Mouse (Mus musculus): ENCODE measurements around the gene Stk10. TPM values are rescaled to one million over a fixed set of nuclear protein-coding genes. Genes with fewer than 3 reads are reported as not detected.
"Not testable (repeated sequence)": the region's sequence is repeated elsewhere in the genome, so short reads cannot be mapped to it uniquely, and the experiment has no call there.

Gene Stk10
- total RNA-seq (2021): 10 to 100 TPM; 13.9 to 16.7 TPM

DNA sequence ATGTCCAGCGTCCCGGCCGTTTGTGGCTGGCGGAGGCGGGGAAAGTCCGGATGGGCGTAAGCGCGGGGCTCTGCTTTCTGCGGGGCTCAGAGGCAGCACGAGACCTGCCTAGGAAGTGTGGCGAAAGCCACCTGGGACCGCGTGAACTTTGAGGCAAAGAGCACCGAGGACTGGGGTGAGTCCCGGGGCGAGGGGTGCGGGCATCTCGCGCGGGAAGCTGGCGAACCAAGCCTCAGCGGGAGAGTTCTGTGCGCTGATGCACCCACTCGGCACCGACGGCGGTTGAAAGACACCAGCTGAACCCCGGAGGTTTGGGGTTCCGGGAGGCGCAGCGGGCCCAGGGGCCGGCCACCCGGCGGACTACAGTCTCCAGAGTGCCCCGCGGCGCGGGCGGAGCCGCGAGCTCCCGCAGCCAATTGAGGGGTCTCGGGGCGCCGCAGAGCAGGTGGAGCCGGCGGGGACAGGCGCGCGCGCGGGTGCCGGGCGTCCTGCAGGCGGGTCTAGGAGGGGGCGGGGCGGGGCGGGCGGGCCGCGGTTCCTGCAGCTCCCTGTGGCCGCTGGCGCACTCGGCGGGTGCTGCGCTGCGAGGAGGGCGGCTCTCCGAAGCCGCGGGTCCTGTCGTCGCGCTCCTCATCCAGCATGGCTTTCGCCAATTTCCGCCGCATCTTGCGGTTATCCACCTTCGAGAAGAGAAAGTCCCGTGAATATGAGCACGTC lies at the start of gene Stk10:
Stk10 (plus strand) TSS at position 541 of the 717 bp plus-strand sequence.
- DNase-seq: peak; percentile 89 to 92
- intact Hi-C loops (cut with DNase I): loop anchor here (5.0 kb wide), 1 partner anchor 81 kb away; no protein-coding TSS in a partner anchor

DNA sequence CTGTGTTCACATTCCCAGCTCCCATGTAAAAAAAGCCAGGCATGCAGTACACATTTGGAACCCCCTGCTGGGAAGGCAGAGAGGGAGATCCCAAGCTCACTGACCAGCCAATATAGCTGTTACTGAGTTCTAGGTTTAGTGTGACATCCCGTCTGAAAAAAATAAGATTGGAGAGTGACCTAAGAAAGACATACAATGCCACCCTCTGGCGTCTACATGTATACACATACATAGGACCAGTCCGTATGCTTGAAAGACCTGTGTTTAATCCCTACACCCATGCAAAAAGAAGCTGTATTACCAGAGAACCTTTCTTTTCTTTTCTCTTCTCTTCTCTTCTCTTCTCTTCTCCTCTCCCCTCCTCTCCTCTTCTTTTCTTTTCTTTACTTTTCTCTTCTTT lies 47.8 kb upstream of the Stk10 start:
- DNase-seq: no peak
- intact Hi-C loops (cut with DNase I): loop anchor here (1.0 kb wide), 1 partner anchor 18 kb away; no protein-coding TSS in a partner anchor

DNA sequence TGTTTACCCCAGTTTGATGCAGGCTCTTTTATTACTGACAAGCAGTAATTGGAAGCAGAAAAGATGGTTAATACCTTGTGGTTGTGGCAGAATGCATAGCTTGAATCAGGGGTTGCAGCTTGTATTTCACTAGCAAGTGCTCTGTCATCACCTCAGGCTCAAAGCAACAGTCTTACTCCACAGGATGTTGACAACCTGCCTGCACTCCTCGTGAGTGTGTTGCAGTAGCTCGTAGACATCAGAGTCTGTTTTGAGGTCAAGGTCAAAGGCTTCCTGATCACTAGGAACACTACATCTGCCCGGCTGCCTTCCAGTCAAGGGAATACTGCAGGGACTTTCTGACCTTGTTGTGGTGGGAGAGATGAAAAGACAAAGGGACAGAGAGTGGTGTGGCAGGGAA lies 46.5 kb upstream of the Stk10 start:
- intact Hi-C loops (cut with DNase I): no loop called here
- DNase-seq: no peak

DNA sequence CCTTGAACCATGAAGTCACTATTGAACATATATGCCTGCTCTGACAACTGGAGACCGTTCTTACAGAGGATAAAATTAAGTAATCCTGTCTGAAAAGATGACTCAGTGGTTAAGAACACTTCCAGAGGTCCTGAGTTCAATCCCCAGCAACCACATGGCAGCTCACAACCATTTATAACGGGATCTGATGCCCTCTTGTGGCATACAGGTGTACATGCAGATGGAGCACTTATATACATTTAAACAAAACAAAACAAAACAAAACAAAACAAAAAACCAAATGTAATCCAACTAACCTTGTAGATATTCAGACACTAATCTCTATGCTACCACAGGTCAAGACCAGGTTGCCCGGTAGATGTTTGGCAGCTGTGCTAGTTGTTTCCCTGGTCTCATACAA lies 45.6 kb upstream of the Stk10 start:
- DNase-seq: no peak
- intact Hi-C loops (cut with DNase I): no loop called here

DNA sequence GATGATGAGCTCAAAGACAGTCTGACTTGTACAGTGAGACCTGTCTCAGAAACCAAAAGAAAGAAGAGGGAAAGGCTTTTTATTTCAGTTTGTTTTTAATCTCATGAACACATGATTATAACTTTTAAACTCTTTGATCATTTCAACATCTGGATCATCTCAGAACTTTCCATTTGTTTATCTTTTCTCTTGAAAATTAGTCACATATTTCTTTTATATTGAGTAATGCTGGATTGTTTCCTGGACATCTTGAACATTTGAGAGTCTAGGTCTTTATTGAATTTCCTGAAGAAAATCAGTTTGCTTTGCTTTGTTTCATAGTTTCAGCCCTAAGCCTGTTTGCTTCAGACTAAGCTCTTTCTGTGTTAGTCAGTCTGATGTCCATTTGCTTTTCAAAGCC lies 44.8 kb upstream of the Stk10 start:
- no peak for DNase-seq
- intact Hi-C loops (cut with DNase I): no loop called here

DNA sequence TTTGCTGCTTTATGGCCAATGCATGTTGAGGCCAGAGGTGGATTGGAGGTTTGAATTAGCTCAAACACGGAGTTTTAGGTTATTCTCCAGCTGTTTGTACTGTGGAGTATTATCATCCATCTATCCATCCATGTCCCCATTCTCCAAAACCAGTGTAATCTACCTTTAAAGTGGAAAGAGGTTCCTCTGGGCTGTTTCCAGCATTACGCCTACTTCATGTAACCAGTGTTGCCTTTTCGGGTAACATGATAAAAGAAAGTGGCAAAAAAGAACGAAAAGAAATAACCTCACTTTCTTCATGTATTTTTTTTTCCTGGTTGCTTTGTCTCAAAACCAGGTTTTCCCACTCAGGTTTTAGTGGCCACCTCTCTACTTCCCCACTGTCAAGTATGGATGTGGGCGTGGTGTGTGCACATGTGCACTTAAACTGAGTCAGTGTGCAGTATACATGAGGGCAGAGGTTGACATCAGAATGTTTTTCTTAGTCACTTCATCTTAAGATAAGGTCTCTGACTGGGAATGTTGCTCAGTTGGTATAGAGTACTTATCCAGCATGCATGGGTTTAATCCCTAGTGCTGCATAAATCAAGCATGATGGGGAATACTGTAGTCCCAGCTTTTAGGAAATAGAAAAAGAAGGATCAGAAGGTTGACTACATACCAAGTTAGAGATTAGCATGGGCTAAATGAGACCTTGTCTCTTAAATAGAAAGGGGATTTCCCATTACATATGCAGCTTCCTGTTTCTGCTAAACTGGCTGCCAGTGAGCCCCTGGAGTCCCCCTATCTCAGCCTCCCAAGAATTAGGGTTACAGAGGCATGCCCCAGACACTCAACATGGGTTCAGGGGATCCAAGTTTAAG lies 44.1 kb upstream of the Stk10 start:
- intact Hi-C loops (cut with DNase I): no loop called here
- DNase-seq: no peak

DNA sequence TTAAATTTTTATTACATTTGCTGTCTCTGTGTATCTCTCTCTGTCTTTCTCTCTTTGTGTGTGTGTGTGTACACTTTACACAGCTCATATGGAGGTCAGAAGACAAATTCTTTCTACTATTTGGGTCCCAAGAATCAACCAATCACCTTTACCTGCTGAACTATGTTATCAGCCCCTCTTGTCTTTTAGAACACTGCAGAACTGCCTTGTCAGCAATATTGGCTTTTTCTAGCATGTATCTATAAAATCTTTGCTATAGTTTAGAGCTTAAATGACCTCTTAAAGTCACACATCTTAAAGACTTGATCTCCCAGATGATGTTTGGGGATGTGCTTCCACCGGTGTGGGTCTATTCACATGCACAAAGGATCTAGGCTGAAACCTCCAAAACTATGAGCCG lies 42.0 kb upstream of the Stk10 start:
- DNase-seq: no peak
- intact Hi-C loops (cut with DNase I): loop anchor here (5.0 kb wide), 1 partner anchor 34 kb away; the partner anchor contains the start of gene Ubtd2

DNA sequence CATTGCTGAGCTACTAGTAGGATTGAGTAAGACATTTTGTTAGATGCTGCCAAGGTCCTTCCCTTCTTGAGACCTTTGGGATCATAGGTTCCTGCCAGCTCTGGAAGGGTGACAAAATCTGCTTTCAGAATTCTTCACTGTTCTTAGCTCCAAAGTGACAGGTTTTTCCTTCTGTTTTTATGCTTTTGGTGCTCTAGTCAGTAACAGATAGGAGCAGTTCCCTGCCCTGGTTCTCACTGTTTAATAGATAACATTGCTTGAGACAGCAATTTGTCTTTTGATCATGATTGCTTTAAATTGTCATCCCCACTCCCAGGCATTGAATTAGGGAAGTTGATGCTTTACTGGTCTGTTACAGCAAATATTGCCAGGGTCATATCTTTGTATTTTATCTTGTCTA lies 39.8 kb upstream of the Stk10 start:
- DNase-seq: peak in 1 of 2 experiments; percentile 38
- intact Hi-C loops (cut with DNase I): loop anchor here (5.0 kb wide), 1 partner anchor 36 kb away; the partner anchor contains the start of gene Ubtd2

DNA sequence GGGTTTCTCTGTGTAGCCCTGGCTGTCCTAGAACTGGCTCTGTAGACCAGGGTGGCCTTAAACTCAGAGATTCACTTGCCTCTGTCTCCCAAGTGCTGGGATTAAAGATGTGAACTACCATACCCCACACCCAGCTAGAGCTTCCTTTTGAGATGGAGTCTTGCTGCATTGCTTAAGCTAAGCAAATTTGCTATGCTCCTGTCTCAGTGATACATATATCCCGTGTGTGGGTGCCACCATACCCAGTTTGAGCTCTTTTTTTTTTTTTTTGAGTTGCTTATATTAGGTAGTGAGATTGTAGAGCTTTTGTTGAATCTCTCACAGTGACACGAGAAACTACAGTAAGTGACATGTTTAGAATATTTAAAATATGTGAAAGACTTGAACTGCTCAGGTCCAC lies 37.8 kb upstream of the Stk10 start:
- no peak for DNase-seq
- intact Hi-C loops (cut with DNase I): no loop called here

DNA sequence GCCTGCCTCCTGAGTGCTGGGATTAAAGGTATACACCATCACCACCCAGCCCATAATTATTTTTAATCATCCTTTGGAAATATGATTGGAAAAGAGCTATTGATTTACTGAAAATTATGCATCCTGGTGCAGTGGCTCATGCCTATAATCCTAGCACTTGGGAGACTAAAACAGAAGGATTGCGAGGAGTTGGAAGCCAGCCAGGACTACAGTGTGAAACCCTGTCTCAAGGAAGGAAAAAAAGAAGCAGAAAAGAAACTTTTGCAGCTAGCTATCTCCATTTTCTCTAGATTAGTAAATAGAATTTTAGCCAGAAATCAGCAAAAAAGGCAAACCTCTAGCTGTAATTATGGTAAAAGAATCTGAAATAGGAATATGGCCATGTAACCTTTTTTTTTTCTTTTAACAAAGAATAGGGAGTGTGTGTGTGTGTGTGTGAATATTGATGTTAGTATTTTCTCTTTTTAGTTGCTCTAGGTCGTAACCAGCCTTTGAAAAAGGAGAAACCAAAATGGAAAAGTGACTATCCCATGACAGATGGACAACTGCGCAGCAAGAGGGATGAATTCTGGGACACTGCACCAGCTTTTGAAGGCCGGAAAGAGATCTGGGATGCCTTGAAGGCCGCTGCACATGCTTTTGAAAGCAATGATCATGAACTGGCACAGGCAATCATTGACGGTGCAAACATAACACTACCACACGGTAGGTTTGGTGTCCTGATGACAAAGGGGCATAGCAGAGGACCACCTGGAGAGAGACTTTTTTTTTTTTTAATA lies 34.2 kb upstream of the Stk10 start:
- intact Hi-C loops (cut with DNase I): no loop called here

DNA sequence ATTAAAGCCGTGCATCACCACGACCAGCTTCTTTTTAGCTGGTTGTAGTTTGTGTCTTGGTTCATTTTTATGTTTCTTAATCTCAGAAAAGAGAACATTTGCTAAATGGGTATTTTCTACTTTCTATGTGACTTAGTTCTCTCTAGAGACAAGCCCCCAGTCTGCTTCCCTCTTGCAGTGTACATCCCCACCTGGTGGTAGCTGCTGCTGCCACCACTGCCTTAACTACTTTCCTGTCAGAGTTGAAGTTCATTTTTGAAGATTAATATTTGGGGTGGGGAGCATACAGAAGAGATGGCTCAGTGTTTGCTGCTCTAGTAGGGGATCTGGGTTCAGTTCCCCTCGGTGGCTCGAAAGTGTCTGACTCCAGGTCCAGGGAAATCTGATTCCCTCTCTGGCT lies 33.2 kb upstream of the Stk10 start:
- intact Hi-C loops (cut with DNase I): no loop called here
- no peak for DNase-seq

More for the DNA sequence above, 34.2 kb upstream of the Stk10 start:
- peak; percentile 38 to 49 for DNase-seq

DNA sequence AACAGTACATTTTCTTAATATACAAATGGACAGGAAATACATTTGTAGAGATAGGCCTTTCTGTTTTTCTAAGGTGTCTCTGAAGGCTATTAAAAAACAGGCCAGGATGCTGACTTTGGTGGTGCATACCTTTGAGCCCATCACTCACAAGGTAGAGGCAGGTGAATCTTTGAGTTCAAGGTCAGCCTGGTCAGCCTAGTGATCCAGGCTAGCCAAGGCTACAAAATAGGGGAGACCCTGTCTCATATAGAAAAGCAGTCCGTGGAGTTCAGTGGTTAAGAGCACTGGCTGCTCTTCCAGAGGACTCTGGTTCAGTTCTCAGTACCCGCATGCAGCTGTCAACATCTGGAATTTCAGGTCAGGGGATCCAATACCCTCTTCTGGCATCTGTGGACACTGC lies 29.4 kb upstream of the Stk10 start:
- no peak for DNase-seq

DNA sequence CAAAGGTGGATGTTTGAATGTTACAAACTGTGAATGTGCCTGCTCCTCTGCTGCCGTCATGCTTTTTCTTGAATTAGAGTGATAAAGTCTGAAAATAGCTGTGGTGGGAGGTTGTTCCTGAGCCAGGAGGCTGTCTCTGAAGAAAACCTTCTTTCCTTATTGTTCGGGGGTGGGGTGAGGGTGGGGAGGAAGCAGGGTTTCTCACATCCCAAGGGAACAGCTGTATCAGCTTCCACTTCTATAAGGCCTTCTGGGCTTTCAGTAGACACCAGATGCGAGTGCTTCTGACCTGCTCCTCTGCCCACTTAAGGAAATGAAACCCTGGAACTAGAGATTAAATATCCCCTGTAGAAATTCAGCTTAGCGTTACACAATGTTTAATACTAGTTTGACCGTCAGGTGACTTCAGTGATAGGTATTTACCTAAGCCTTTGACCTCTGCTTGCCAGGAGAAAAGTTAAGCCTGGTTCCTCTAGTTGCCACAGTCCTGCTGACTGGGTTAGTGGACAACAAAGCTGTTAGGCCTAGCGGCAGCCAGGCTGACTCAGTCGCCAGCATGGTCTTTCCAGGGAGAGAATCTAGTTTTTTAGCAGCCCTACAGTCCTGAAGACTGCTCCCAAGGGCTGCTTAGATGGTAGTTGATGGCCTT lies 27.9 kb upstream of the Stk10 start:
- DNase-seq: no peak
- intact Hi-C loops (cut with DNase I): no loop called here

More for the DNA sequence above, 29.4 kb upstream of the Stk10 start:
- intact Hi-C loops (cut with DNase I): no loop called here

DNA sequence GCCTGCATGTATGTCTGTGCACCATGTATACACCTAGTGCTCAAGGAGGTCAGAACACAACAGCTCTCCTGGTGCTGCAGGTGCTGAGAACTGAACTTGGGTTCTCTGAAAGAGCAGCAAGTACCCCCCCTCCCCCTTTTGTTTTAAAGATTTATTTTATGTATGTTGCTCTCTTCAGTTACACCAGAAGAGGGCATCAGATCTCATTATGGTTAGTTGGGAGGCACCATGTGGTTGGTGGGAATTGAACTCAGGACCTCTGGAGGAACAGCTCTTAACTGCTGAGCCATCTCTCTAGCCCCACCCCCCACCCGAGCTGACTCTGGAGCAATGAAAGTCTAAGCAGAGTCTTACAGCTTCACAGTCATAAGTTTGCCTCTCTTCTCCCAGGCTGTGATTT lies 22.2 kb upstream of the Stk10 start:
- intact Hi-C loops (cut with DNase I): no loop called here
- no peak for DNase-seq

DNA sequence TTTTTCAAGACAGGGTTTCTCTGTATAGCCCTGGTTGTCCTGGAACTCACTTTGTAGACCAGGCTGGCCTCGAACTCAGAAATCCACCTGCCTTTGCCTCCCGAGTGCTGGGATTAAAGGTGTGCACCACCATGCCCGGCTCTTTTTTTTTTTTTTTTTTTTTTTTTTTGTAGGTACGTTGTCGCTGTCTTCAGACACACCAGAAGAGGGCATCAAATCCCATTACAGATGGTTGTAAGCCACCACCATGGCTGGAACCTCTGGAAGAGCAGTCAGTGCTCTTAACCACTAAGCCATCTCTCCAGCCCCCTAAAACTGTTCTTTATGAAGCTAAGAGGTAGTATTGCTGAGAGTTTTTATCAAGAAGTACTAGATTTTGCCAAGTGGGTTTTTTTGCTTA lies 18.3 kb upstream of the Stk10 start:
- DNase-seq; intact Hi-C loops (cut with DNase I): not testable (repeated sequence)

DNA sequence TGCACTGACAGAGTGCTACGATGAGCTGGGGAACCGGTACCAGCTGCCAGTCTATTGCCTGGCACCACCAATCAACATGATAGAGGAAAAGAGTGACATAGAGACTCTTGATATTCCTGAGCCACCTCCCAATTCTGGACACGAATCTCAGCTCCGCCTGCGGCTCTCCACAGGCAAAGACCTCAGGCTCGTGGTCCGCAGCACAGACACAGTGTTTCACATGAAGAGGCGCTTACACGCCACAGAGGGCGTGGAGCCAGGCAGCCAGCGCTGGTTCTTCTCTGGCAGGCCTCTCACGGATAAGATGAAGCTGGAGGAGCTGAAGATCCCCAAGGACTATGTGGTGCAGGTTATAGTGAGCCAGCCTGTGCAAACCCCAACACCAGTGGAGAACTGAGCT lies 17.0 kb upstream of the Stk10 start:
- DNase-seq: no peak
- intact Hi-C loops (cut with DNase I): no loop called here

DNA sequence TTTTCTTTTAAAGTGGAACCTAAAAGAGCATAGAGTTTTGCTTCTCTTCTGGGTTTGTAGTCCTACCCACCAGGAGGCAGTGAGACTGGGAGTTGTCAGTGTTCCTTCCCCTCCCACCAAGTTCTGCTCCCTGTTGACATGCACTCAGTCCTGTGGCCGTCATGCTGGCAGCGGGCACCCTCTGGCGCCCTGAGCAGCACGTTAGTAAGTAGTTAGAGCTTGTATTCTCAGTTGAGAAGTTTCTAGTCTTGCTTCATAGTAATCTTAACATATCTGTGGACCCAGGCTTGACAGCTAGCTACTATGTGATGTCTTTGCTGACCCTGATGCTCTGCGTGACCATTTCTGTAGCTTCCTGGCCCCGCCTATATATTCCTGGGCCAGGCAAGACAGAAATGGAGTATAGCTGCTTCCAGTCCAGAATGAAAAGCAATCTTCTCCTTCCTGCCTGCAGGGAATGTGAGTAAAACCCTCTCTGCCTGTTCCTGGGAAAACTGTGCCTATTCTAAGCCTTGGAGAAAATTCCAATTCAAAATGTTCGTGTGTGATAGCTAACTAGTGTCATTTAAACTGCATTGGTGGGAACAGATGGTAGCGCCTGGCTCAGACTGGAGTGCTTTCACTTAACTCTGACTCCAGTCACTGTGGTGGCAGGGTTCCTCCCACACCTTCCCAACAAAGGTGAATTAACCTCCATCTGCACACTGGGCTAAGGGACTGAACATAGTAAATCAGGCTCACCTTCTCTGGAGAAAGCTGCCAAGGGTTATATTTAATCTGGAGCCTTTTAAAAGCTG lies 16.0 kb upstream of the Stk10 start:
- intact Hi-C loops (cut with DNase I): no loop called here
- no peak for DNase-seq

DNA sequence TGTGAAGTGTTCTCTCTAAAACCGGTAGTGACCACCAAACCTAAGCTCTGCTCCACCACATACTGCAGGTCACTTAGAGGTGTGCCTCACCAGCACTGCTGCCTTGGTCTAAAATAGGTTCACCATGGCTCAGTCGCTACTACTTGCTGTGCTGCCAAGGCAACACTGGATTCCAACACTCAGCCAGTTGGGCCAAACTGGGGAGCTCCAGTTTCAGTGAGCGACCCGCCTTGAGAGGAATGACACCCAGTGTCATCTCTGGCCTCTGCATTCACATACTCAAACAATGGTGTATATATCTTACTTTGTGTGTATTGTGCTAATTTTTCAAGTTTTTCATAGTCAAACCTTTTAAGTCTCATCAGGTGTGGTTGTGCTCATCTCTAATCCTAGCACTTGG lies 14.3 kb upstream of the Stk10 start:
- intact Hi-C loops (cut with DNase I): no loop called here
- no peak for DNase-seq

DNA sequence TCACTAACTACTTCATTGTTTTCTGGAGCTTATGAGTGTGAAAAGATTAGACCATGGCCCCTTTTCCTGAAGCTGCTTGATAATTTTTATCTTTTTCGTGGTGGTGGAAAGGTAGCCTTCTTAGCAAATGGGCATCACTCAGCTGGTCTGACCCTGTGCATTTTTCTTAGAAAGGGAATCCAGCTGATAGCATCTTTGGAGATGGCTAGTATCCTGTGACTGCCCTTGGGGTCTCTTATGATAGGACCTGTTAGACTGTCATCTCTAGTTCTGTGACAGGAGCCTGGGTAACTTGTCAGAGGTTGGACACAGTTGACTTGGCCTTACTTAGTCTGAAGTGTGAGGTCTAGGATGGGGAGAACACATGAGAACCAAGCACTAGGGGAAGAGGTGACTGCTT lies 13.8 kb upstream of the Stk10 start:
- DNase-seq: no peak
- intact Hi-C loops (cut with DNase I): no loop called here

DNA sequence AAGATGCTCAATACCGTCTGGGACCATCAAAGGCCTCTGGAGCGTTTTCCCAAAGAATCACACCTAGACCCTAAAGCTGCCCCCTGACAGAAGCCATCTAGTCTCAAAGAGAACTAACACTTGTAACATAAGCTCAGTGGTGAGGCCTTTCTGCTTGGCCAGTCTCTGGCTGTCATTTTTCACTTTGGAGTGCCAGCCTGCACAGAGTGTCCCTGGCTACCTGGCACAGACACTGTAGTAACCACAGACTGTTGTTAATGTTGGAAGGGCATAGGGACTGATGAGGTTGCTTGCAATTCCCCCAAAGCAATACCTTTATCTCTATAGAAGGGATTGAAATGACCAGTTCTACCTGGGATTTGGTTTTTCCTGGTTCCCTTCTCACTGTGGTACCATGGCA lies 11.9 kb upstream of the Stk10 start:
- intact Hi-C loops (cut with DNase I): loop anchor here (10.0 kb wide), 1 partner anchor 184 kb away; no protein-coding TSS in a partner anchor
- no peak for DNase-seq
